Mouse (Mus musculus): ENCODE measurements around the gene Ntrk1. TPM values are rescaled to one million over a fixed set of nuclear protein-coding genes. Genes with fewer than 3 reads are reported as not detected.

Ntrk1 gene
- polyA plus RNA-seq, 1 experiment, result not detected

DNA sequence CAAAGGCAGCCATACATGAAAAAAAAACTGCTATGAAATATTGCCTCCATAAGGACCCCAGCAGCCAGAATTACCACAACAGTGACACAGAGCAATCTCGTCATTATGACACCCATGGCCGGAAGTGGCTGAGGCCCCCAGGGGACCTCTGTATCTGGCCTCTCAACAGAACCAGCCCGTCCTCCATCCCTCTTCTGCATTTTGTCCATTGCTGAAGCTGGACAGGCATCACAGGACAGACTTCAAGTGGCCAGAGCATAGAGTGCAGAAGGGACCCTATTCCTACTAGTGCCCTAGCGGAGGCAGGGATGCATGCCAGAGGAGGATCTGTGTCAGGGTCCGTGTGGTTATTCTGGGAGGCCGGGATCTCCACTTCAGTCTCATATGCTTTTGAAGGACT is 21.2 kb upstream of the Ntrk1 start:
- Histone ChIP-seq H3K4me3 (no peak overlapping the region), H3K27me3 (ENCODE audit: control insufficient read depth, insufficient read depth, insufficient read length) (peaks cover 67% of the 10 kb centered on the region), H3ac (ENCODE audit: control insufficient read depth, insufficient read length) (no peak overlapping the region), H3K36me3 (ENCODE audit: control insufficient read depth, insufficient read depth) (no peaks in the 10 kb centered on the region), H3K79me2 (ENCODE audit: control insufficient read depth, insufficient read depth) (no peaks in the 10 kb centered on the region), H3K4me2 (ENCODE audit: low read depth) (no peak overlapping the region)
- TF ChIP-seq E2F4 (IDR thresholded peaks at IDR 0.05; ENCODE audit: insufficient read depth) (no peak), USF1 (IDR thresholded peaks at IDR 0.05; ENCODE audit: low read depth) (no peak), MYOG (IDR thresholded peaks at IDR 0.05; ENCODE audit: control insufficient read depth in 1 of 3, insufficient read depth in 1 of 3, insufficient read length in 2 of 3, low read depth in 2 of 3) (no peak), TCF3 (IDR thresholded peaks at IDR 0.05; ENCODE audit: insufficient read length, low read depth) (no peak), REST (IDR thresholded peaks at IDR 0.05; ENCODE audit: insufficient read depth, insufficient read length) (no peak), MYOD1 (IDR thresholded peaks at IDR 0.05; ENCODE audit: control insufficient read depth in 1 of 3, insufficient read length in 2 of 3, low read depth in 2 of 3) (no peak), CEBPB (IDR thresholded peaks at IDR 0.05; ENCODE audit: insufficient read depth, poor library complexity, severe bottlenecking) (no peak), POLR2A (IDR thresholded peaks at IDR 0.05; ENCODE audit: insufficient read length, low read depth) (no peak), SRF (IDR thresholded peaks at IDR 0.05; ENCODE audit: control insufficient read depth, insufficient read length, low read depth) (no peak), POLR2AphosphoS2 (IDR thresholded peaks at IDR 0.05; ENCODE audit: insufficient read length, low read depth) (no peak), MAX (IDR thresholded peaks at IDR 0.05; ENCODE audit: low read depth) (no peak), TCF12 (IDR thresholded peaks at IDR 0.05; ENCODE audit: insufficient read depth, poor library complexity, severe bottlenecking) (no peak)

DNA sequence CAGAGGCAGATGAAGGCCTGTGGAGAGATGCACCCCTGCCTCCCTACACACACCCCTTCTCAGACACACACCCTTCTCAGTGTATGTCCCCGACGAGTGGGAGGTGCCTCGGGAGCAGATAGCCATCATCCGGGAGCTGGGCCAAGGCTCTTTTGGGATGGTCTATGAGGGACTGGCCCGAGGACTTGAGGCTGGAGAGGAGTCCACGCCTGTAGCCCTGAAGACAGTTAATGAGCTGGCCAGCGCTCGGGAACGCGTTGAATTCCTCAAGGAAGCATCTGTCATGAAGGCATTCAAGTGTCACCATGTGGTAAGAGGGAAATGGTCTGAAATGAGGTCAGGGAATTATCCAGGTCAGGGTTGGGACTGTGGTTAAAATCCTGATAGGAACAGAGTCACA is 17.9 kb upstream of the Ntrk1 start:
- H3K79me2 ChIP-seq (ENCODE audit: control insufficient read depth, insufficient read depth), result no peaks in the 10 kb centered on the region
- TF ChIP-seq MYOD1 (IDR thresholded peaks at IDR 0.05; ENCODE audit: control insufficient read depth in 1 of 3, insufficient read length in 2 of 3, low read depth in 2 of 3) (no peak), TCF12 (IDR thresholded peaks at IDR 0.05; ENCODE audit: insufficient read depth, poor library complexity, severe bottlenecking) (no peak), POLR2A (IDR thresholded peaks at IDR 0.05; ENCODE audit: insufficient read length, low read depth) (no peak), REST (IDR thresholded peaks at IDR 0.05; ENCODE audit: insufficient read depth, insufficient read length) (no peak), SRF (IDR thresholded peaks at IDR 0.05; ENCODE audit: control insufficient read depth, insufficient read length, low read depth) (no peak)
- no peak overlapping the region for H3K4me3 ChIP-seq
- no peaks in the 10 kb centered on the region for H3K36me3 ChIP-seq (ENCODE audit: control insufficient read depth, insufficient read depth)
- H3ac ChIP-seq (ENCODE audit: control insufficient read depth, insufficient read length), result no peak overlapping the region
- peaks cover 77% of the 10 kb centered on the region for H3K27me3 ChIP-seq (ENCODE audit: control insufficient read depth, insufficient read depth, insufficient read length)
- H3K4me2 ChIP-seq (ENCODE audit: low read depth), result no peak overlapping the region

DNA sequence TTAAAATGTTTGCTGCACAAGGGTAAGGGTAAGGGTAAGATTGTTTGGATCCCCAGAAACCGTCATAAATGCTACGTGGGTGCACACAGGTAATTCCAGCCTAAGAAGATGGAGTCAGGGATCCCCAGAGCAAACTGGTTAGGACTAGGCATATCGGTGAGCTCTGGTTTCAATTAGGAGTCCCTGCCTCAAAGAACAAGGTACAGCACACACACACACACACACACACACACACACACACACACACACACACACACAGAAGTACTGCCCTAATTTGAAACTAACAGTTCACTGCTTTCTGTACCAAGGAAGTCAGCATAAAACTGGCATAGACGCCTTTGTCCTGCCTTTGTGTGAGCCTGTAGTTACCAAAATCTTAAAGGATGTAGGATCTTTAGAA is 17.5 kb upstream of the Ntrk1 start:
- no peak overlapping the region for H3K4me3 ChIP-seq
- H3K27me3 ChIP-seq (ENCODE audit: control insufficient read depth, insufficient read depth, insufficient read length), result peaks cover 72% of the 10 kb centered on the region
- no peak overlapping the region for H3ac ChIP-seq (ENCODE audit: control insufficient read depth, insufficient read length)
- TF ChIP-seq MYOD1 (IDR thresholded peaks at IDR 0.05; ENCODE audit: control insufficient read depth in 1 of 3, insufficient read length in 2 of 3, low read depth in 2 of 3), result no peak
- TF ChIP-seq CEBPB (IDR thresholded peaks at IDR 0.05; ENCODE audit: insufficient read depth, poor library complexity, severe bottlenecking), result no peak
- no peak for TF ChIP-seq MAX (IDR thresholded peaks at IDR 0.05; ENCODE audit: low read depth)
- TF ChIP-seq E2F4 (IDR thresholded peaks at IDR 0.05; ENCODE audit: insufficient read depth), result no peak
- TF ChIP-seq REST (IDR thresholded peaks at IDR 0.05; ENCODE audit: insufficient read depth, insufficient read length), result no peak
- TF ChIP-seq POLR2A (IDR thresholded peaks at IDR 0.05; ENCODE audit: insufficient read length, low read depth), result no peak
- H3K79me2 ChIP-seq (ENCODE audit: control insufficient read depth, insufficient read depth), result no peaks in the 10 kb centered on the region
- H3K36me3 ChIP-seq (ENCODE audit: control insufficient read depth, insufficient read depth), result no peaks in the 10 kb centered on the region
- no peak overlapping the region for H3K4me2 ChIP-seq (ENCODE audit: low read depth)

DNA sequence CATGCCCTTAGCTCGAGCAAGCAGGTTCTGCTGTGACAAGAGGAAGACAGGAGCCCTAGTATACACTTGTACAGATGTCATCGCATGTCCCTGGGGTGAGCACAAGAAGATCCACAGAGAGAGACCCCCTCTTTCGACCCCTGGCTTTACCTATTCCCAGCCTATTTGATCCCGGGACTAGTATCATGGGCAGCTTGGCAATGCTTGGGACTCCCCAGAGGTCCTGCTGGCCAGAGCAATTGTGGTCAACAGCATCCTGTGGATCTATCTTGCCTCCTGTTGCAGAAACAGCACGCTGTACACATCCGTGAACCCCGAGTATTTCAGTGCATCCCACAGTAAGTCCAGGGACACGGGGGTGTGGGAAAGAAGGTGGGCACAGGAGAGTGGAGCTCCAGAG is 16.3 kb upstream of the Ntrk1 start:
- no peak for TF ChIP-seq CEBPB (IDR thresholded peaks at IDR 0.05; ENCODE audit: insufficient read depth, poor library complexity, severe bottlenecking)
- TF ChIP-seq E2F4 (IDR thresholded peaks at IDR 0.05; ENCODE audit: insufficient read depth), result no peak
- Histone ChIP-seq H3K4me3 (no peak overlapping the region), H3K4me2 (ENCODE audit: low read depth) (no peak overlapping the region), H3K36me3 (ENCODE audit: control insufficient read depth, insufficient read depth) (no peaks in the 10 kb centered on the region), H3ac (ENCODE audit: control insufficient read depth, insufficient read length) (no peak overlapping the region), H3K79me2 (ENCODE audit: control insufficient read depth, insufficient read depth) (no peaks in the 10 kb centered on the region), H3K27me3 (ENCODE audit: control insufficient read depth, insufficient read depth, insufficient read length) (peaks cover 75% of the 10 kb centered on the region)

DNA sequence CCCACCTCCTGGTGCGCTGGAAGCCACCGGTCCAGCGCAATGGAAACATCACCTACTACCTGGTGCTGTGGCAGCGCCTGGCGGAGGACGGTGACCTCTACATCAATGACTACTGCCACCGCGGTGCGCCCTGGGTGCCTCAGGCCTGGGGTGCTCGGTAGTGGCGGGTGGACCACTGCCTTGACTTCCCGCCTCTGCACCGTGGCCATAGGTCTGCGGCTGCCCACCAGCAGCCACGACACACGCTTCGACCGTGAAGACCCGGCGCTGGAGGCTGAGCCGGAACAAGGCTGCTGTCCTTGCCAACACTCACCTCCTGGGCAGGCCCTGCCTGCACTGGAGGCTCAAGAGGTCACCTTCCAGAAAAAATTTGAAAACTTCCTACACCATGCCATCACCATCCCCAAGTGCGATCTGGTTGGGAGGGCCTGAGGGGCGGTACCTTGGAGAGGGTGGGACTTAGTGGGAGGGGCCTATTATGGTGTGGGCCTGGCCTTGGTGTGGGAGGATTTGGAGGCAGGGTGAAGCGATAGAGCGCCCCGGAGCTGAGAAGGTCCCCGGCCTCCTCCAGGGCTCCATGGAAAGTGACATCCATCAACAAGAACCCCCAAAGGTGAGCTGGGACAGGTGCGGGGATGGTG is 14.5 kb upstream of the Ntrk1 start:
- no peaks in the 10 kb centered on the region for H3K36me3 ChIP-seq (ENCODE audit: control insufficient read depth, insufficient read depth)
- H3ac ChIP-seq (ENCODE audit: control insufficient read depth, insufficient read length), result no peak overlapping the region
- no peaks in the 10 kb centered on the region for H3K79me2 ChIP-seq (ENCODE audit: control insufficient read depth, insufficient read depth)
- no peak overlapping the region for H3K4me3 ChIP-seq
- H3K27me3 ChIP-seq (ENCODE audit: control insufficient read depth, insufficient read depth, insufficient read length), result peaks cover 78% of the 10 kb centered on the region
- H3K4me2 ChIP-seq (ENCODE audit: low read depth), result no peak overlapping the region
- no peak for TF ChIP-seq POLR2A (IDR thresholded peaks at IDR 0.05; ENCODE audit: insufficient read length, low read depth)
- no peak for TF ChIP-seq MYOG (IDR thresholded peaks at IDR 0.05; ENCODE audit: control insufficient read depth in 1 of 3, insufficient read depth in 1 of 3, insufficient read length in 2 of 3, low read depth in 2 of 3)
- no peak for TF ChIP-seq MAX (IDR thresholded peaks at IDR 0.05; ENCODE audit: low read depth)
- TF ChIP-seq SRF (IDR thresholded peaks at IDR 0.05; ENCODE audit: control insufficient read depth, insufficient read length, low read depth), result no peak
